ENCODE assay signal across 8 mouse cellular contexts in genomic region chr9:72665517-72665916, GRCm38 (mm10). TPM values are rescaled to one million over a fixed set of nuclear protein-coding genes. Genes with fewer than 3 reads are reported as not detected.
A peak's percentile ranks its signal among the peaks of the same experiment; 100 is the strongest.
DNase-seq lines count a peak whose midpoint lies in the region; ATAC-seq and TF ChIP-seq lines count a peak whose summit lies in the region.

No protein-coding gene starts in this region.

- H3K4me1 ChIP-seq in heart, embryonic 15.5 days (replicated peaks) = peaks cover 44% of the 10 kb centered on the region
- H3K4me1 ChIP-seq in embryonic facial prominence, embryonic 11.5 days (ENCODE audit: control insufficient read depth, insufficient read depth, low read length) = no peaks in the 10 kb centered on the region
- peaks cover 28% of the 10 kb centered on the region for H3K4me1 ChIP-seq in intestine, embryonic 16.5 days (ENCODE audit: control insufficient read depth, insufficient read depth, low read length)

- DNase-seq in heart, adult 18-20 months = no peak
- DNase-seq in embryonic facial prominence, embryonic 11.5 days (ENCODE audit: low spot score) = no peak
- DNase-seq in thymus, postnatal 10 days (ENCODE audit: low spot score in 2 of 2) = no peak
- no peak for DNase-seq in frontal cortex, adult 2 months (ENCODE audit: extremely low spot score in 1 of 2, low spot score in 1 of 2)
- no peak for DNase-seq in left cerebral cortex, postnatal 4 days

- intact Hi-C loops in left cerebral cortex, postnatal 4 days (cut with DNase I) = no loop called here

- H3ac ChIP-seq in myocyte (ENCODE audit: control insufficient read depth, insufficient read length) = no peak overlapping the region

- H3K79me2 ChIP-seq in myocyte (ENCODE audit: control insufficient read depth, insufficient read depth) = peaks cover 81% of the 10 kb centered on the region

- H3K4me2 ChIP-seq in heart, embryonic 15.5 days = peak overlapping the region; percentile 86
- H3K4me2 ChIP-seq in embryonic facial prominence, embryonic 11.5 days (ENCODE audit: low read depth, low read length) = peak overlapping the region; percentile 62
- H3K4me2 ChIP-seq in intestine, embryonic 16.5 days (ENCODE audit: low read depth, low read length) = peak overlapping the region; percentile 91
- peak overlapping the region; percentile 22 for H3K4me2 ChIP-seq in myocyte (ENCODE audit: low read depth)

- TF ChIP-seq POLR2A in myocyte (IDR thresholded peaks at IDR 0.05; ENCODE audit: insufficient read length, low read depth) = no peak

- peak overlapping the region; percentile 100 for H3K27ac ChIP-seq in heart, embryonic 15.5 days
- H3K27ac ChIP-seq in embryonic facial prominence, embryonic 11.5 days (replicated peaks; ENCODE audit: low read depth, low read length) = no peak overlapping the region
- no peak overlapping the region; the same call in 1 of the 2 replicates for H3K27ac ChIP-seq in intestine, embryonic 16.5 days (ENCODE audit: low read length)

- ATAC-seq in heart, embryonic 15.5 days (replicated peaks; ENCODE audit: insufficient number of reproducible peaks, insufficient read depth, low FRiP score, low read depth) = no peak
- ATAC-seq in embryonic facial prominence, embryonic 11.5 days (replicated peaks; ENCODE audit: insufficient number of reproducible peaks, low FRiP score, low TSS enrichment, low read depth) = no peak
- no peak for ATAC-seq in intestine, embryonic 16.5 days

- peak overlapping the region; percentile 5; the same call in 1 of the 2 replicates for H3K9ac ChIP-seq in heart, embryonic 15.5 days
- H3K9ac ChIP-seq in embryonic facial prominence, embryonic 11.5 days (replicated peaks; ENCODE audit: low read length) = no peak overlapping the region
- no peak overlapping the region for H3K9ac ChIP-seq in intestine, embryonic 16.5 days (ENCODE audit: low read depth, low read length)

- H3K36me3 ChIP-seq in heart, embryonic 15.5 days = peaks cover 41% of the 10 kb centered on the region
- peaks cover 9% of the 10 kb centered on the region for H3K36me3 ChIP-seq in embryonic facial prominence, embryonic 11.5 days (replicated peaks; ENCODE audit: control insufficient read depth, insufficient read depth, low read depth, low read length)
- 0 out of 2 replicates have a peak, but pooled peaks cover 7% of the 10 kb centered on the region for H3K36me3 ChIP-seq in intestine, embryonic 16.5 days (ENCODE audit: control insufficient read depth, insufficient read depth, low read length)
- peaks cover 27% of the 10 kb centered on the region for H3K36me3 ChIP-seq in myocyte (ENCODE audit: control insufficient read depth, insufficient read depth)

- 42% methylated on average over 7 of the region's 7 CpGs for WGBS in heart, embryonic 15.5 days
- WGBS in embryonic facial prominence, embryonic 11.5 days = 34% methylated on average over 7 of the region's 7 CpGs
- 42% methylated on average over 7 of the region's 7 CpGs for WGBS in intestine, embryonic 16.5 days

- no peaks in the 10 kb centered on the region for H3K9me3 ChIP-seq in heart, embryonic 15.5 days (replicated peaks)
- H3K9me3 ChIP-seq in embryonic facial prominence, embryonic 11.5 days (replicated peaks; ENCODE audit: control insufficient read depth, low read length) = no peaks in the 10 kb centered on the region
- H3K9me3 ChIP-seq in intestine, embryonic 16.5 days (ENCODE audit: control insufficient read depth, low read length) = no peaks in the 10 kb centered on the region

- H3K4me3 ChIP-seq in heart, embryonic 15.5 days = peak overlapping the region; percentile 93
- H3K4me3 ChIP-seq in embryonic facial prominence, embryonic 11.5 days (ENCODE audit: low read depth, low read length) = no peak overlapping the region
- H3K4me3 ChIP-seq in intestine, embryonic 16.5 days (ENCODE audit: low read length) = peak overlapping the region; percentile 10; the same call in 1 of the 2 replicates
- H3K4me3 ChIP-seq in myocyte = peak overlapping the region; percentile 89

- H3K27me3 ChIP-seq in heart, embryonic 15.5 days = no peaks in the 10 kb centered on the region
- H3K27me3 ChIP-seq in embryonic facial prominence, embryonic 11.5 days (ENCODE audit: control insufficient read depth, insufficient read depth, low read length) = no peaks in the 10 kb centered on the region
- no peaks in the 10 kb centered on the region for H3K27me3 ChIP-seq in intestine, embryonic 16.5 days (replicated peaks; ENCODE audit: control insufficient read depth, insufficient read depth, low read length)
- no peaks in the 10 kb centered on the region for H3K27me3 ChIP-seq in myocyte (ENCODE audit: control insufficient read depth, insufficient read depth, insufficient read length)

TF ChIP-seq in myocyte, 11 proteins besides CTCF, POLR2A, EP300 and RAD21:
- no peak for TF ChIP-seq MYOG (IDR thresholded peaks at IDR 0.05; ENCODE audit: control insufficient read depth in 1 of 3, insufficient read depth in 1 of 3, insufficient read length in 2 of 3, low read depth in 2 of 3)
- TF ChIP-seq USF1 (IDR thresholded peaks at IDR 0.05; ENCODE audit: low read depth) = no peak
- TF ChIP-seq TCF12 (IDR thresholded peaks at IDR 0.05; ENCODE audit: insufficient read depth, poor library complexity, severe bottlenecking) = no peak
- TF ChIP-seq E2F4 (IDR thresholded peaks at IDR 0.05; ENCODE audit: insufficient read depth) = no peak
- TF ChIP-seq MYOD1 (IDR thresholded peaks at IDR 0.05; ENCODE audit: control insufficient read depth in 1 of 3, insufficient read length in 2 of 3, low read depth in 2 of 3) = no peak
- TF ChIP-seq SRF (IDR thresholded peaks at IDR 0.05; ENCODE audit: control insufficient read depth, insufficient read length, low read depth) = no peak
- no peak for TF ChIP-seq TCF3 (IDR thresholded peaks at IDR 0.05; ENCODE audit: insufficient read length, low read depth)
- TF ChIP-seq POLR2AphosphoS2 (IDR thresholded peaks at IDR 0.05; ENCODE audit: insufficient read length, low read depth) = no peak
- TF ChIP-seq REST (IDR thresholded peaks at IDR 0.05; ENCODE audit: insufficient read depth, insufficient read length) = no peak
- TF ChIP-seq CEBPB (IDR thresholded peaks at IDR 0.05; ENCODE audit: insufficient read depth, poor library complexity, severe bottlenecking) = no peak
- TF ChIP-seq MAX (IDR thresholded peaks at IDR 0.05; ENCODE audit: low read depth) = no peak

RNA-seq across cellular contexts. Expression of gene Nedd4, which starts 3.4 kb away (rescaled TPM):
- polyA plus RNA-seq in heart, embryonic 15.5 days (2015; fragmentation: Nextera tagmentation; extraction: Ambion mirVana) = 450 and 481 TPM in 2 replicates
- total RNA-seq in heart, adult 18-20 months (2021) = 100 to 1,000 TPM; 343 to 345 TPM
- polyA plus RNA-seq in embryonic facial prominence, embryonic 11.5 days (2014; fragmentation: Nextera tagmentation; extraction: Ambion mirVana) = 825 and 859 TPM in 2 replicates
- polyA plus RNA-seq in intestine, embryonic 16.5 days (2015; fragmentation: Nextera tagmentation; extraction: Ambion mirVana) = 397 and 409 TPM in 2 replicates
- polyA plus RNA-seq in myocyte (2012; fragmentation: generic; extraction: Trizol) = 195 TPM
- polyA plus RNA-seq in frontal cortex, adult 2 months (2012; rRNA removed) = 231 and 248 TPM in 2 replicates
- 100 to 1,000 TPM; 392 to 399 TPM for total RNA-seq in left cerebral cortex, postnatal 4 days (2021)

Comparison
In these comparisons a context has a peak if more than half of its experiments do, and no peak if none do; other contexts are left out.
1. H3K4me2 ChIP-seq: peak in every context shown above with its lines; median percentile 91 in intestine, embryonic 16.5 days; 86 in heart, embryonic 15.5 days; 62 in embryonic facial prominence, embryonic 11.5 days; 22 in myocyte.